Mouse (Mus musculus) mouse embryonic stem cell (cell line): ENCODE measurements around the gene Hoxd3.

Experiments
- in situ Hi-C, 2 experiments: fragments of 300-500 bp; cut with MboI; formaldehyde crosslinking; loops; 1 replicate in 1 of 2; 3 replicates in 1 of 2; pipeline ENCODE4 v1.14.3; 2019 to 2020; ENCODE audit warnings: low sequenced_read_pairs in 2 of 2, low pct_unique_long_range_greater_than_20kb in 1 of 2, mixed read lengths in 1 of 2; ENCODE audit not compliant: unreplicated experiment in 1 of 2

The Hoxd3 gene

GRCm38 (mm10) chr2:74731799-74732512 lies 20.2 kb downstream of the Hoxd3 start:
- in situ Hi-C loops, result loop anchor here in 1 of 2 experiments (10.0 kb wide), 1 partner anchor 47 kb away; no protein-coding TSS in a partner anchor

GRCm38 (mm10) chr2:74732513-74733316 lies 21.0 kb downstream of the Hoxd3 start:
- in situ Hi-C loops, result loop anchor here in 1 of 2 experiments (10.0 kb wide), 1 partner anchor 48 kb away; no protein-coding TSS in a partner anchor

GRCm38 (mm10) chr2:74733317-74733661 lies 21.6 kb downstream of the Hoxd3 start:
- in situ Hi-C loops, result loop anchor here in 1 of 2 experiments (10.0 kb wide), 1 partner anchor 48 kb away; no protein-coding TSS in a partner anchor

GRCm38 (mm10) chr2:74733765-74734164 lies 22.0 kb downstream of the Hoxd3 start:
- in situ Hi-C loops, result loop anchor here in 1 of 2 experiments (10.0 kb wide), 1 partner anchor 49 kb away; no protein-coding TSS in a partner anchor

- in situ Hi-C loops, result loop anchor here in 1 of 2 experiments (10.0 kb wide), 1 partner anchor 50 kb away; no protein-coding TSS in a partner anchor
Observed at GRCm38 (mm10) chr2:74734451-74734850, 22.7 kb downstream of the Hoxd3 start.

GRCm38 (mm10) chr2:74734996-74735811 lies 23.5 kb downstream of the Hoxd3 start:
- in situ Hi-C loops, result loop anchor here in 1 of 2 experiments (5.0 to 10.0 kb wide), 2 partner anchors 33 to 50 kb away; partner anchors contain the start of gene Hoxd8

- in situ Hi-C loops, result loop anchor here in 1 of 2 experiments (5.0 to 10.0 kb wide), 2 partner anchors 34 to 51 kb away; partner anchors contain the start of gene Hoxd8
Observed at GRCm38 (mm10) chr2:74735851-74736687, 24.3 kb downstream of the Hoxd3 start.

GRCm38 (mm10) chr2:74736688-74737577 lies 25.2 kb downstream of the Hoxd3 start:
- in situ Hi-C loops, result loop anchor here in 1 of 2 experiments (5.0 to 10.0 kb wide), 2 partner anchors 35 to 52 kb away; partner anchors contain the start of gene Hoxd8

GRCm38 (mm10) chr2:74737578-74738070 lies 25.9 kb downstream of the Hoxd3 start:
- in situ Hi-C loops, result loop anchor here in 1 of 2 experiments (5.0 to 10.0 kb wide), 2 partner anchors 35 to 53 kb away; partner anchors contain the start of gene Hoxd8

- in situ Hi-C loops, result loop anchor here in 1 of 2 experiments (5.0 to 10.0 kb wide), 2 partner anchors 37 to 54 kb away; partner anchors contain the start of gene Hoxd8
Observed at GRCm38 (mm10) chr2:74738623-74739475, 27.1 kb downstream of the Hoxd3 start.

- in situ Hi-C loops, result loop anchor here in 1 of 2 experiments (5.0 to 10.0 kb wide), 2 partner anchors 37 to 55 kb away; partner anchors contain the start of gene Hoxd8
Observed at GRCm38 (mm10) chr2:74739476-74739800, 27.7 kb downstream of the Hoxd3 start.

GRCm38 (mm10) chr2:74739869-74740268 lies 28.1 kb downstream of the Hoxd3 start:
- in situ Hi-C loops, result loop anchor here in 1 of 2 experiments (5.0 to 10.0 kb wide), 2 partner anchors 38 to 55 kb away; partner anchors contain the start of gene Hoxd8

GRCm38 (mm10) chr2:74740311-74741091 lies 28.8 kb downstream of the Hoxd3 start:
- in situ Hi-C loops, result no loop called here

GRCm38 (mm10) chr2:74741252-74741978 lies 29.7 kb downstream of the Hoxd3 start:
- in situ Hi-C loops, result no loop called here
